Mouse (Mus musculus): ENCODE data around the gene Rps18. TPM values are rescaled to one million over a fixed set of nuclear protein-coding genes. Genes with fewer than 3 reads are reported as not detected.

The Rps18 gene
- total RNA-seq, 2 experiments from 2014 or later, result 332 to 337 TPM

- DNase-seq (ENCODE audit: low spot score in 2 of 2), result no peak
These were observed 7.5 kb downstream of the Rps18 start for GRCm38 (mm10) chr17:33948090-33948904.

GRCm38 (mm10) chr17:33947430-33948089, 8.2 kb downstream of the Rps18 start:
- DNase-seq (ENCODE audit: low spot score in 2 of 2), result no peak

DNA sequence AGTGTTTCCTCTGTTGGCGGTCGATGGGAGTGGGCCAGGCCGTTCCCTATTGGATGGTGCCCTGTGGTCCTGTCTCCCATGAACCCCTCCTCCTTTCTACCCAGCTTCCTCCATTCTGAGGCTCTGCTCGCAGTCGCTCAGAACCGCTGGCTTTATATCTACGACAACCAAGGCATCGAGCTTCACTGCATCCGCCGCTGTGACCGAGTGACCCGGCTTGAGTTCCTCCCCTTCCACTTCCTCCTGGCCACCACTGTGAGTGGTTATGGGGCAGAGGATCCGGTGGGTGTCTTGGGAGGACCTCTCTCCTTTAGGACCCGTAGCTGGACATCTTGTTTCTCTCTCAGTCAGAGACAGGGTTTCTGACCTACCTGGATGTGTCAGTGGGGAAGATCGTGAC, 12.3 kb downstream of the Rps18 start:
- no peak for DNase-seq (ENCODE audit: low spot score in 2 of 2)

- DNase-seq (ENCODE audit: low spot score in 2 of 2), result no peak
These were observed 14.4 kb downstream of the Rps18 start for GRCm38 (mm10) chr17:33941381-33941780.

GRCm38 (mm10) chr17:33940981-33941380, 14.8 kb downstream of the Rps18 start:
- DNase-seq (ENCODE audit: low spot score in 2 of 2), result no peak

GRCm38 (mm10) chr17:33940206-33940805, 15.5 kb downstream of the Rps18 start, which contains the start of the genes Pfdn6 and Wdr46:
Gene Pfdn6 (minus strand): TSS chr17:33940343.
Gene Wdr46 (plus strand): TSS chr17:33940660.
- peak; percentile 86 for DNase-seq (ENCODE audit: low spot score in 2 of 2)

- DNase-seq (ENCODE audit: low spot score in 2 of 2), result no peak
These were observed 17.0 kb downstream of the Rps18 start for GRCm38 (mm10) chr17:33938783-33939182.

GRCm38 (mm10) chr17:33936993-33937392, 18.8 kb downstream of the Rps18 start:
- no peak for DNase-seq (ENCODE audit: low spot score in 2 of 2)

- DNase-seq (ENCODE audit: low spot score in 2 of 2), result no peak
These were observed 20.3 kb downstream of the Rps18 start for GRCm38 (mm10) chr17:33935422-33936055.

DNA sequence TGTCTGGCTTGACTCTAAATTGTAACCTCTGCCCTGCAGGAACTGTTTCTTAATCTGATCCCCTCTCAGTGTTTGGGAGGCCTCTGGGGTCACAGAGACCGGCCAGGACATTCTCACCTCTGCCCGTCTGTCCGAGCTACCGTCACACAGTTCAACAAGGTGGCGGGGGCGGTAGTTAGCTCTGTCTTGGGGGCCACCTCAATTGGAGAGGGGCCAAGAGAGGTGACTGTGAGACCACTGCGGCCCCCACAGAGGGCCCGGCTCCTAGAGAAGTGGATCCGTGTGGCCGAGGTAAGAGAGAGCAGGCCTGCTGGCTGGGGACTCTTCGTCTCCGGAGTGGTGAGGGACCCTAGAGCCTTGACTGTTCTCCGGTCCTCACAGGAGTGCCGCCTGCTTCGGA, 22.8 kb downstream of the Rps18 start:
- DNase-seq (ENCODE audit: low spot score in 2 of 2), result no peak

DNA sequence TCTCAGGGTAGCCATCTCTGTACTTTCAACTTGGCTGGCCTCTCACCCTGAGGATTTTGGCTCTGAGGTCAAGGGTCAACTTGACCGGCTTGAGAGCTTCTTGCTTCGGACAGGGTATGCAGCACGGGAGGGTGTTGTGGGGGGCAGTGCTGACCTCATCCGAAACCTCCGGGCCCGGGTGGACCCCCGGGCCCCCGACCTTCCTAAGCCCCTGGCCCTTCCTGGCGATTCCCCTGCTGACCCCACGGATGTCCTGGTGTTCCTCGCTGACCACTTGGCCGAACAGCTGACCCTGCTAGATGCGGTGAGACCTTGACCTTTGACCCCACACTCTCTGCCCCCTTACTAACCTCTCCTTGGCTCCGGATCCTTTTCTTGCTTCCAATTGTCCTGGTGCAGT, 23.4 kb downstream of the Rps18 start:
- DNase-seq (ENCODE audit: low spot score in 2 of 2), result no peak

GRCm38 (mm10) chr17:33931947-33932346, 23.9 kb downstream of the Rps18 start:
- no peak for DNase-seq (ENCODE audit: low spot score in 2 of 2)

- no peak for DNase-seq (ENCODE audit: low spot score in 2 of 2)
These were observed 24.5 kb downstream of the Rps18 start for GRCm38 (mm10) chr17:33931159-33931866.

- DNase-seq (ENCODE audit: low spot score in 2 of 2), result peak; percentile 53 to 62
These were observed 25.3 kb downstream of the Rps18 start for GRCm38 (mm10) chr17:33930280-33931158.

GRCm38 (mm10) chr17:33929371-33930279, 26.2 kb downstream of the Rps18 start, which contains the start of gene Rgl2:
Gene Rgl2 (plus strand): TSS chr17:33929543.
- DNase-seq (ENCODE audit: low spot score in 2 of 2), result peak; percentile 93 to 94

GRCm38 (mm10) chr17:33928251-33928947, 27.4 kb downstream of the Rps18 start:
- no peak for DNase-seq (ENCODE audit: low spot score in 2 of 2)

GRCm38 (mm10) chr17:33926207-33926932, 29.4 kb downstream of the Rps18 start:
- DNase-seq (ENCODE audit: low spot score in 2 of 2), result no peak
